In genomic region chr2:8818127-8818526, GRCm38 (mm10) we compare ENCODE assay signal across 24 mouse cellular contexts.
DNase-seq lines count a peak whose midpoint lies in the region; ATAC-seq and TF ChIP-seq lines count a peak whose summit lies in the region.
"Had no signal": no experiment of that assay in that cellular context is flagged by ENCODE, and none has a peak within 500 bp of the region (broad histone marks: within the 10 kb centered on the region; RNA-seq: fewer than 3 reads in every experiment).

No protein-coding gene starts in this region.

- H3K9ac ChIP-seq in kidney, embryonic 14.5 days (ENCODE audit: low read depth, low read length): no peak overlapping the region
- H3K9ac ChIP-seq in lung, embryonic 14.5 days: no peak overlapping the region
- no peak overlapping the region for H3K9ac ChIP-seq in intestine, postnatal 0 days (ENCODE audit: low read depth, low read length)
- H3K9ac ChIP-seq: intestine, embryonic 15.5 days; midbrain, embryonic 13.5 days; stomach, embryonic 15.5 days had no signal

- no peak overlapping the region for H3K4me2 ChIP-seq in kidney, embryonic 14.5 days (replicated peaks; ENCODE audit: low read depth, low read length)
- no peak overlapping the region for H3K4me2 ChIP-seq in lung, embryonic 14.5 days
- H3K4me2 ChIP-seq in intestine, postnatal 0 days (replicated peaks; ENCODE audit: low read depth): no peak overlapping the region
- H3K4me2 ChIP-seq: intestine, embryonic 15.5 days; midbrain, embryonic 13.5 days; stomach, embryonic 15.5 days had no signal

- H3K36me3 ChIP-seq in kidney, embryonic 14.5 days (ENCODE audit: control insufficient read depth, insufficient read depth, low read length): no peaks in the 10 kb centered on the region
- H3K36me3 ChIP-seq in lung, embryonic 14.5 days (ENCODE audit: insufficient read depth): no peaks in the 10 kb centered on the region
- no peaks in the 10 kb centered on the region for H3K36me3 ChIP-seq in intestine, postnatal 0 days (ENCODE audit: control insufficient read depth, insufficient read depth)
- H3K36me3 ChIP-seq: forebrain, embryonic 10.5 days; heart, embryonic 10.5 days; hindbrain, embryonic 10.5 days; intestine, embryonic 15.5 days; midbrain, embryonic 13.5 days; stomach, embryonic 15.5 days had no signal

- 0 out of 2 replicates have a peak, but pooled peaks cover 3% of the 10 kb centered on the region for H3K4me1 ChIP-seq in kidney, embryonic 14.5 days (ENCODE audit: control insufficient read depth, insufficient read depth, low read length)
- H3K4me1 ChIP-seq in lung, embryonic 14.5 days (ENCODE audit: insufficient read depth): no peaks in the 10 kb centered on the region
- H3K4me1 ChIP-seq in intestine, postnatal 0 days (replicated peaks; ENCODE audit: control insufficient read depth, insufficient read depth, low read length): no peaks in the 10 kb centered on the region
- H3K4me1 ChIP-seq: forebrain, embryonic 10.5 days; heart, embryonic 10.5 days; hindbrain, embryonic 10.5 days; intestine, embryonic 15.5 days; midbrain, embryonic 13.5 days; stomach, embryonic 15.5 days had no signal

- peak; percentile 46; the same call in 1 of the 2 replicates for ATAC-seq in kidney, embryonic 14.5 days (ENCODE audit: low FRiP score, low TSS enrichment)
- peak; percentile 82 for ATAC-seq in lung, embryonic 14.5 days (ENCODE audit: insufficient read depth)
- no peak for ATAC-seq in intestine, postnatal 0 days
- ATAC-seq: forebrain, embryonic 16.5 days; hindbrain, embryonic 16.5 days; intestine, embryonic 15.5 days; midbrain, embryonic 13.5 days had no signal

- no peak overlapping the region for H3K27ac ChIP-seq in kidney, embryonic 14.5 days (ENCODE audit: low read depth, low read length)
- H3K27ac ChIP-seq in lung, embryonic 14.5 days (ENCODE audit: low read depth): no peak overlapping the region
- H3K27ac ChIP-seq in intestine, postnatal 0 days (ENCODE audit: low read depth, low read length): no peak overlapping the region
- H3K27ac ChIP-seq: forebrain, embryonic 10.5 days; heart, embryonic 10.5 days; hindbrain, embryonic 10.5 days; intestine, embryonic 15.5 days; left cerebral cortex, adult 2 months; midbrain, embryonic 13.5 days; stomach, embryonic 15.5 days had no signal

- WGBS in kidney, embryonic 14.5 days: 25% methylated on average over 5 of the region's 5 CpGs
- 27% methylated on average over 5 of the region's 5 CpGs for WGBS in lung, embryonic 14.5 days
- WGBS in intestine, postnatal 0 days: 51% methylated on average over 5 of the region's 5 CpGs

- DNase-seq in kidney, postnatal 25 days: no peak
- peak; percentile 65 for DNase-seq in lung, embryonic 14.5 days
- no peak for DNase-seq in lung, adult 18-20 months
- peak; percentile 71 for DNase-seq in 3T3-L1 (ENCODE audit: low read depth, low spot score)
- DNase-seq in embryo, embryonic 10.5 days (ENCODE audit: low spot score): peak; percentile 28
- DNase-seq in left cerebral cortex, adult 9 months (ENCODE audit: low spot score in 2 of 2): no peak
- DNase-seq: adrenal gland, adult 8-10 months; B cell, adult 2 months; cerebellum, adult 11-12 months; cerebellum, postnatal 10 days; gastrocnemius, postnatal 10 days; left cerebral cortex, postnatal 4 days; thymus, postnatal 4 days had no signal

- no peaks in the 10 kb centered on the region for H3K9me3 ChIP-seq in kidney, embryonic 14.5 days (ENCODE audit: control insufficient read depth, low read length)
- no peaks in the 10 kb centered on the region for H3K9me3 ChIP-seq in lung, embryonic 14.5 days (ENCODE audit: low read depth, low read length)
- no peaks in the 10 kb centered on the region for H3K9me3 ChIP-seq in intestine, postnatal 0 days (ENCODE audit: control insufficient read depth)
- H3K9me3 ChIP-seq: forebrain, embryonic 10.5 days; heart, embryonic 10.5 days; hindbrain, embryonic 10.5 days; intestine, embryonic 15.5 days; midbrain, embryonic 13.5 days; stomach, embryonic 15.5 days had no signal

- no peaks in the 10 kb centered on the region for H3K27me3 ChIP-seq in kidney, embryonic 14.5 days (ENCODE audit: control insufficient read depth, insufficient read depth, low read length)
- no peaks in the 10 kb centered on the region for H3K27me3 ChIP-seq in lung, embryonic 14.5 days (ENCODE audit: insufficient read depth, low read length)
- no peaks in the 10 kb centered on the region for H3K27me3 ChIP-seq in intestine, postnatal 0 days (replicated peaks; ENCODE audit: control insufficient read depth, insufficient read depth, low read length)
- H3K27me3 ChIP-seq: intestine, embryonic 15.5 days; midbrain, embryonic 13.5 days; stomach, embryonic 15.5 days had no signal

- TF ChIP-seq CTCF in lung, embryonic 14.5 days (IDR thresholded peaks at IDR 0.05; ENCODE audit: low read depth): no peak
- no peak for TF ChIP-seq CTCF in intestine, postnatal 0 days (IDR thresholded peaks at IDR 0.05; ENCODE audit: low read depth)

- H3K4me3 ChIP-seq in kidney, embryonic 14.5 days (ENCODE audit: low read length): no peak overlapping the region
- H3K4me3 ChIP-seq in lung, embryonic 14.5 days (ENCODE audit: low read depth, low read length): no peak overlapping the region
- no peak overlapping the region for H3K4me3 ChIP-seq in intestine, postnatal 0 days (ENCODE audit: low read depth, low read length)
- H3K4me3 ChIP-seq: forebrain, embryonic 10.5 days; heart, embryonic 10.5 days; hindbrain, embryonic 10.5 days; intestine, embryonic 15.5 days; left cerebral cortex, adult 2 months; midbrain, embryonic 13.5 days; stomach, embryonic 15.5 days had no signal

Comparison
In these comparisons a context has a peak if more than half of its experiments do, and no peak if none do; other contexts are left out.
1. DNase-seq: peak in lung, embryonic 14.5 days (single experiment), 3T3-L1 (single experiment) and embryo, embryonic 10.5 days (single experiment); none in kidney, postnatal 25 days (0 of 2), lung, adult 18-20 months (0 of 2) and left cerebral cortex, adult 9 months (0 of 2).